Mouse (Mus musculus): Measurements from ENCODE around the gene Itpa. TPM values are rescaled to one million over a fixed set of nuclear protein-coding genes. Genes with fewer than 3 reads are reported as not detected.

Gene Itpa
- polyA plus RNA-seq, 1 experiment from 2014 or later, result 90.4 TPM

DNA sequence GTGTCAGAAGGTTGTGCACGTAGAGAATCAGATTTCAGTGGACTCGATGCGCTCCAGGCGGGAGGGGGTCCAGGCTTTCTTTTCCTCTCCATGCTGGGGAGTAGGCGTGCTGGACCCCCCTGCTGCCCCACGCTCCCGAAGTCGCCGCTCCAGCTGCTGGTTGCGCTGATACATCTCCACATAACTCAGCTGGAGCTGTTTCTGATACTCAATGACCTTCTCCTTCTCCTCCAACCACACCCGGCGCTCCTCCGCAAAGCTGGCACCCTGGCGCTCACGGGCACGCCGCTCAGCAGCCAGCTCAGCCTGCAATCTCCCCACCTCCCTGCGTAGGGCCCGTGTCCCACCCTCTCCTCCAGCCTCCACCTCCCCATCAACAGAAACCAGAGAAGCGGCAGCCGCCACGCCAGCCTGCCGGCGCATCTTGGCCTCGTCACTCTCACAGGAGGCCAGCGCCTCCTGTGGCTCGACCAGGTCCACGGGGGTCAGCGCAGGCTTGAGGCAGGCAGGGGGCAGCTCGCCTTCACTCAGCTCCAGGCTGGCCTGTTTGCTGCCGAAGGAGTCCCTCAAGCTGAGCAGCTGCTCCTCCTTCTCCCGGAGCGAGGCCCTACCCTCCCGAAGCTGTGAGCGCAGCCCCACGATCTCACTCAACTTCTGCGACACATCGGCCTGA is 32.5 kb upstream of the Itpa start:
- peak; percentile 49 for DNase-seq (ENCODE audit: low spot score)
- no peaks in the 10 kb centered on the region for H3K9me3 ChIP-seq (ENCODE audit: control insufficient read depth, low read length)
- peak overlapping the region; percentile 84 for H3K4me2 ChIP-seq (ENCODE audit: low read depth, low read length)
- peak; percentile 53 for ATAC-seq (ENCODE audit: low read depth)
- peaks cover 15% of the 10 kb centered on the region for H3K4me1 ChIP-seq (ENCODE audit: control insufficient read depth, insufficient read depth, low read length)
- peaks cover 44% of the 10 kb centered on the region for H3K27me3 ChIP-seq (replicated peaks; ENCODE audit: control insufficient read depth, insufficient read depth, low read length)
- H3K27ac ChIP-seq (replicated peaks; ENCODE audit: low read depth, low read length), result no peak overlapping the region
- H3K9ac ChIP-seq (ENCODE audit: low read depth, low read length), result peak overlapping the region; percentile 70
- H3K4me3 ChIP-seq (ENCODE audit: low read depth, low read length), result peak overlapping the region; percentile 45
- no peaks in the 10 kb centered on the region for H3K36me3 ChIP-seq (ENCODE audit: control insufficient read depth, insufficient read depth, low read length)
- WGBS, result 1% methylated on average over 35 of the region's 38 CpGs

DNA sequence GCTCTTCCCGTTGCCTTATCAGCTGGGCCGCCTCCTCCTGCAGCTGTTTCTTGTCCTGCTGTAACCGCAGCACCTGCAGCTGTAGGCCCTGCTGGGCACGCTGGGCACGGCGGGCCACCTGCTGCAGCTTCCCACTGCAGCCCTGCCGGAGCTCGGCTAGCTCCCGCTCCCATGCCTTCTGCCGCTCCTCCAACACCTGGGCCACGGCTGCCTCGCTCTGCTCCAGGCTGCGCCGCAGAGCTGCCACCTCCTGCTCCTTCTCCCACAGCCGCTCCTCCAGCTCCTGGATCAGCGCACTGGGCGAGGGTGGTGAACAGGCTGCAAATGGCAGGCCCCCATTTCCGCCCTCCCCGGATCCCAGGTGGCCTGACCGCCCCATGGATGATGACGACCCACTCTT is 31.6 kb upstream of the Itpa start:
- DNase-seq (ENCODE audit: low spot score) (peak; percentile 35), ATAC-seq (ENCODE audit: low read depth) (peak; percentile 22; the same call in 1 of the 2 replicates)
- peak overlapping the region; percentile 45 for H3K4me3 ChIP-seq (ENCODE audit: low read depth, low read length)

DNA sequence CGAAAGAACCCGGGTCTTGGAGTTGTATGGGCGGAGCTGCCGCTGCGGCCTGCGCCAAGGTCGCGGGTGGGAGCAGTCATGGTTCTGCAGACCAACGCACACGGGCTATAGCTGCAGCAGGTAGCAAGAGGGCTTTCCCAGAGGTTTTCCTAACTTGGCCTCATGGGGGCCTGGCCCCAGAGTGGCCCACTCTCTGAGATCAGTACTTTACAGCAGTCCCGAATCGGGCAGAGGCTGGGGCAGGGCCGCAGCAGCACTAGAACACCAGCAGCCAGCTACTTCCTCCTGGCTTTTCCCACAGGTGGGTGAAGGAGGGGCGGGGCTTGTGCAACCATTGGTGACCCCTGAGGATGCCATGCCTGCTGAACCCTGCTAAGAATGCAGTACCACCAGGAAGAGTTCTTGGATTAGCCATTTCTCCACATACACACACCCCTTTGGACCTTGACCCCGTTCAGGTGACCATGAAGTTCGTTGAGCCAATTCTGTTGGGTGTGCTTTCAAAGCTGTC is 29.3 kb upstream of the Itpa start:
- H3K9ac ChIP-seq (ENCODE audit: low read depth, low read length), result no peak overlapping the region
- H3K4me1 ChIP-seq (ENCODE audit: control insufficient read depth, insufficient read depth, low read length), result peaks cover 25% of the 10 kb centered on the region
- no peak overlapping the region for H3K4me2 ChIP-seq (ENCODE audit: low read depth, low read length)
- no peak; the same call in 1 of the 2 replicates for ATAC-seq (ENCODE audit: low read depth)
- no peak overlapping the region for H3K4me3 ChIP-seq (ENCODE audit: low read depth, low read length)
- H3K27ac ChIP-seq (replicated peaks; ENCODE audit: low read depth, low read length), result no peak overlapping the region
- H3K27me3 ChIP-seq (replicated peaks; ENCODE audit: control insufficient read depth, insufficient read depth, low read length), result peaks cover 44% of the 10 kb centered on the region
- DNase-seq (ENCODE audit: low spot score), result no peak
- H3K9me3 ChIP-seq (ENCODE audit: control insufficient read depth, low read length), result no peaks in the 10 kb centered on the region
- no peaks in the 10 kb centered on the region for H3K36me3 ChIP-seq (ENCODE audit: control insufficient read depth, insufficient read depth, low read length)
- WGBS, result 31% methylated on average over 16 of the region's 16 CpGs

More for the DNA sequence above, 31.6 kb upstream of the Itpa start:
- Histone ChIP-seq H3K4me2 (ENCODE audit: low read depth, low read length) (peak overlapping the region; percentile 84), H3K9ac (ENCODE audit: low read depth, low read length) (0 out of 2 replicates have a peak overlapping the region, but pooled peaks have one; percentile 70), H3K9me3 (ENCODE audit: control insufficient read depth, low read length) (no peaks in the 10 kb centered on the region), H3K27me3 (replicated peaks; ENCODE audit: control insufficient read depth, insufficient read depth, low read length) (peaks cover 44% of the 10 kb centered on the region), H3K4me1 (ENCODE audit: control insufficient read depth, insufficient read depth, low read length) (peaks cover 15% of the 10 kb centered on the region), H3K27ac (replicated peaks; ENCODE audit: low read depth, low read length) (no peak overlapping the region), H3K36me3 (ENCODE audit: control insufficient read depth, insufficient read depth, low read length) (no peaks in the 10 kb centered on the region)
- 22% methylated on average over 20 of the region's 21 CpGs for WGBS

DNA sequence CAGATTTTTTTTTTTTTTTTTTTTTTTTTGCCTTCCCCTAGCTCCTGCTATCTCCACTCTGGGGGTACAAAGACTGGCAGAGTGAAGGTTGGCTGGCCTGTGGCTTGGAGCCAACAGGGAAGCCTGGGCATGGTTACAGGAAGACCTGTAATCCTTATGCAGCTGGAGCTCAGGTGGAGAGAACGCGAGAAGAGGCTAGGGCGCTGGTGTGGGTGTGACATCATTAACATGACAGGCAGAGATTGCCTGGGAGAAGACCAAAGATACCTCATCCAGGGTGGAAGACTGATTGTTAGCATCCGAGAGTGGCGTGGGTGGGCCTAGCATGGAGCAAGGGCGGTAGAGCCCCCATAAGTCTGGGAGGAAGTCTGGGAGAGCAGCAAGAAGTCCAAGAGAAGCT is 28.1 kb upstream of the Itpa start:
- Histone ChIP-seq H3K27me3 (replicated peaks; ENCODE audit: control insufficient read depth, insufficient read depth, low read length) (peaks cover 35% of the 10 kb centered on the region), H3K27ac (replicated peaks; ENCODE audit: low read depth, low read length) (no peak overlapping the region), H3K9ac (ENCODE audit: low read depth, low read length) (no peak overlapping the region), H3K4me2 (ENCODE audit: low read depth, low read length) (no peak overlapping the region), H3K36me3 (ENCODE audit: control insufficient read depth, insufficient read depth, low read length) (no peaks in the 10 kb centered on the region), H3K9me3 (ENCODE audit: control insufficient read depth, low read length) (no peaks in the 10 kb centered on the region), H3K4me1 (ENCODE audit: control insufficient read depth, insufficient read depth, low read length) (peaks cover 23% of the 10 kb centered on the region), H3K4me3 (ENCODE audit: low read depth, low read length) (no peak overlapping the region)
- ATAC-seq (ENCODE audit: low read depth) (no peak), DNase-seq (ENCODE audit: low spot score) (no peak)
- WGBS, result 73% methylated on average over 6 of the region's 6 CpGs

DNA sequence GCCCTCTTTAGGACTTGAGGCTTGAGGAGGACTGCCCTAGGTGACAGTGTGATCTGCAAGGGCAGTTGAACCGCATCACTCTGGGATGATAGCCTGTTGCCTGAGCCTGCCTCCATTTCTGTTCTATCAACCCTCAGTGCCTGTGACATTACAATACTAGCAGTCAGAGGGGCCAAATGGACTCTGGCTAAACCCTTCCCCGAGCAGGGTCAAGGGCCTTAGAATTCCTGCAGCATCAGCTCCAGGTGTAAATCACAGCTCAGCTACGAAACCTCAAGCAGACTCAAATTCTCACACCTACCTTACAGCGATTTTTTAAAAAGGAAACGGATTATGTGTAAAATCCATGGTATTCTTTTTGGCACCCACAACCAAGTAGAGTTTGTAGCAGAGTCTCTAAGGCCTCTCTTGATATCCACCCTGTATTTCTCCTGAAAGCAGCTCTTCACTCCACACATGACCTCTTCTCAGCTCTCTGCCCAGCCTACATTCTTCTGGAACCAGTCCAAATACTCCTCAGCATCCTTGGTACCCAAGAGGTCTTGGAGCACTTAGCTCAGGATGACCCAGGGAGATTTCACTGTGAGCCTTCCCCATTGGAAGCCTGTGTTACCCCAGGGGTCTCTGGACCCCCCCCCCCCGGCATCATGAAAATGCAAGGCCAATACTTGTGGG is 25.9 kb upstream of the Itpa start:
- H3K4me3 ChIP-seq (ENCODE audit: low read depth, low read length), result peak overlapping the region; percentile 76
- peaks cover 9% of the 10 kb centered on the region; the same call in 1 of the 2 replicates for H3K4me1 ChIP-seq (ENCODE audit: control insufficient read depth, insufficient read depth, low read length)
- 70% methylated on average over 6 of the region's 6 CpGs for WGBS
- no peaks in the 10 kb centered on the region for H3K9me3 ChIP-seq (ENCODE audit: control insufficient read depth, low read length)
- ATAC-seq (ENCODE audit: low read depth) (no peak), DNase-seq (ENCODE audit: low spot score) (no peak)
- peaks cover 14% of the 10 kb centered on the region for H3K27me3 ChIP-seq (replicated peaks; ENCODE audit: control insufficient read depth, insufficient read depth, low read length)
- peak overlapping the region; percentile 96 for H3K4me2 ChIP-seq (ENCODE audit: low read depth, low read length)
- no peaks in the 10 kb centered on the region for H3K36me3 ChIP-seq (ENCODE audit: control insufficient read depth, insufficient read depth, low read length)
- no peak overlapping the region for H3K27ac ChIP-seq (replicated peaks; ENCODE audit: low read depth, low read length)
- H3K9ac ChIP-seq (ENCODE audit: low read depth, low read length), result no peak overlapping the region

DNA sequence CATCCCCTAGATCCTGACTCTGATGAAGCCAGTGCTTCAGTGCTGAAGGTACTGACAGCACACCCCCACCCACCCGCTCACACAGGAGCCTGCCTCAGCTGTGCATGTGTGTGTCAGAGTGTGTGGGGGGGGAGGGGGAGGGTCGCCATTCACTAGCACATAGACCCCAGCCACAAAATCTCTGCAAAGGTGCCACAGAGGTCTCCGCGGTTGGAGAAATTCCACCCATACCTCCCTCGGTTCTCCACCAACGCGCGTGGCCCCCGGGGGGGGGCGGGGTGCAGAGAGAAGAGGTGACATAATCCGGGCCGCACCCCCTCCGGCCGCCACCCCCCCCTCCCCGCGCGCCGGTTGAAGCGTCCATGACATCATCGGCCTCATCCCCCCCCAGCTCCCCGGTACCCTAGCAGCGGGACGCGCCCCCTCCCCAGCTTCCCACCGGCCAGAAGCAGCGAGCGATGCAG is 25.2 kb upstream of the Itpa start:
- Histone ChIP-seq H3K27me3 (replicated peaks; ENCODE audit: control insufficient read depth, insufficient read depth, low read length) (peaks cover 6% of the 10 kb centered on the region), H3K36me3 (ENCODE audit: control insufficient read depth, insufficient read depth, low read length) (no peaks in the 10 kb centered on the region), H3K27ac (replicated peaks; ENCODE audit: low read depth, low read length) (no peak overlapping the region), H3K9ac (ENCODE audit: low read depth, low read length) (peak overlapping the region; percentile 74), H3K4me3 (ENCODE audit: low read depth, low read length) (peak overlapping the region; percentile 76), H3K9me3 (ENCODE audit: control insufficient read depth, low read length) (no peaks in the 10 kb centered on the region), H3K4me2 (ENCODE audit: low read depth, low read length) (peak overlapping the region; percentile 96), H3K4me1 (ENCODE audit: control insufficient read depth, insufficient read depth, low read length) (peaks cover 9% of the 10 kb centered on the region; the same call in 1 of the 2 replicates)
- DNase-seq (ENCODE audit: low spot score), result no peak
- 1% methylated on average over 15 of the region's 27 CpGs for WGBS
- ATAC-seq (ENCODE audit: low read depth), result peak; percentile 59

DNA sequence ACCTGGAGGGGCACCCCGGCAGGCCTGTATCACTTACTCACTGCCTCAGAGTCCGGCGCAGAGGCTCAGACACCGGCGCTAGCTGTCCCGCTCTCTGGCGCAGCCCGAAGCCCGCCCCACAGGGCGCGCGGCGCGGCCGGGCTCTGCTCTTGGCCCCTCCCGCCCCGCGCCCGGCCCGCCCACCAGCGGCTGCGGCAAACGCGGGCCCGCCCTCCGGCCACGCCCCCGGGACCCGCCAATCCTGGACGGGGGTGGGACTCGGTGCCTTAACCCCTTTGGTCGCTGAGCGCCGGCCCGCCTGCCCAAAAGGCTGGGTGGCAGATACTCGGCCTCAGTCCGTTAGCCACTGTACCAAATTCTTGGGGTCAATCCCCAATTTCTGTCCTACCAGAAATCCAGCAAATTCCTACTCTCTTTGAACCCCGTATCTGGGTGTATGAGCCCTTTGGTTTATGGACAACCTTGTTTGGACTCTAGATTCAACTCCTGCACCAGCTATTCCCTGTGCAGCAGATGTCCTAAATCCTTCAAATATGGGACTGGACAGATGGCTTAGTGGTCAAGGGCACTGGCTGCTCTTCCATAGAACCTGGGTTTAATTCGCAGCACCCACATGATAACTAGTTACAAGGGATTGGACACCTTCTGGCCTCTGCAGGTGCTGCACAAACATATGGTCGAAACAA is 24.6 kb upstream of the Itpa start, which contains the start of gene Lzts3:
Gene Lzts3, minus strand, starts transcription at position 120 of the 686 bp plus-strand sequence.
- WGBS, result 5% methylated on average over 20 of the region's 40 CpGs
- DNase-seq (ENCODE audit: low spot score) (peak; percentile 95), ATAC-seq (ENCODE audit: low read depth) (peak; percentile 93)
- Histone ChIP-seq H3K27me3 (replicated peaks; ENCODE audit: control insufficient read depth, insufficient read depth, low read length) (peaks cover 2% of the 10 kb centered on the region), H3K27ac (replicated peaks; ENCODE audit: low read depth, low read length) (no peak within 1 kb of the TSS), H3K9me3 (ENCODE audit: control insufficient read depth, low read length) (no peaks in the 10 kb centered on the region), H3K4me3 (ENCODE audit: low read depth, low read length) (peak within 1 kb of the TSS; percentile 76), H3K4me2 (ENCODE audit: low read depth, low read length) (peak within 1 kb of the TSS; percentile 96), H3K4me1 (ENCODE audit: control insufficient read depth, insufficient read depth, low read length) (peaks cover 9% of the 10 kb centered on the region; the same call in 1 of the 2 replicates), H3K36me3 (ENCODE audit: control insufficient read depth, insufficient read depth, low read length) (no peaks in the 10 kb centered on the region), H3K9ac (ENCODE audit: low read depth, low read length) (peak within 1 kb of the TSS; percentile 74)

DNA sequence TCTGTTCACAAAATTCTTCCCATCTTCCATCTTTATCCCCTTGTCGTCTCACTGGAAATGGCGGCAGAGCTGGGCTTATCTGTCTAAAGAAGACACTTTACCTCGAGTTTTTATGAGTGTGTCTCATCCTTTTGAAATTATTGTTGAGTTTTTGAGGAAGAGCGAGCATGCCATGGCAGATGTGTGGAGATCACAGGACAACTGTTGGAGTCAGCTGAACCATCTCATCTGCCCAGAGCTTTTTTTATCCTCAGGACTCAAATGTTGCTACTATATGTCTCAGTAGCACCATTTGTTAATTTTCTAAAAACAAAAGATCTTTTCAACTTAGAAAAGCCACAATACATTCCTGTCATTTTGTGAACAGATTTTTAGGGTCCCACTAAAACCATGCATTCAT is 22.2 kb upstream of the Itpa start:
- no peak overlapping the region for H3K4me3 ChIP-seq (ENCODE audit: low read depth, low read length)
- ATAC-seq (ENCODE audit: low read depth), result no peak

More for the DNA sequence above, 22.2 kb upstream of the Itpa start:
- no peaks in the 10 kb centered on the region for H3K27me3 ChIP-seq (replicated peaks; ENCODE audit: control insufficient read depth, insufficient read depth, low read length)
- H3K9me3 ChIP-seq (ENCODE audit: control insufficient read depth, low read length), result no peaks in the 10 kb centered on the region
- 78% methylated on average over 4 of the region's 4 CpGs for WGBS
- no peak overlapping the region for H3K4me2 ChIP-seq (ENCODE audit: low read depth, low read length)
- no peaks in the 10 kb centered on the region for H3K36me3 ChIP-seq (ENCODE audit: control insufficient read depth, insufficient read depth, low read length)
- DNase-seq (ENCODE audit: low spot score), result no peak
- H3K27ac ChIP-seq (replicated peaks; ENCODE audit: low read depth, low read length), result no peak overlapping the region
- no peak overlapping the region for H3K9ac ChIP-seq (ENCODE audit: low read depth, low read length)
- H3K4me1 ChIP-seq (ENCODE audit: control insufficient read depth, insufficient read depth, low read length), result peaks cover 9% of the 10 kb centered on the region; the same call in 1 of the 2 replicates

Data from embryonic facial prominence, embryonic 14.5 days (tissue).